Mouse (Mus musculus) liver, adult 2 months (tissue): ENCODE data around the gene Mien1.

Experiments
- CTCF ChIP-seq: fragments of 200-500 bp; IDR thresholded peaks from 2 replicates; pipeline ENCODE4 v1.5.1; 2011; ENCODE audit warnings: low read depth, low read length, control low read depth
- POLR2A ChIP-seq: fragments of 200-500 bp; IDR thresholded peaks from 2 replicates; pipeline ENCODE4 v1.6.1; 2011; ENCODE audit warnings: low read length, control low read depth; ENCODE audit not compliant: insufficient read depth; ENCODE audit errors: extremely low read depth

- TF ChIP-seq CTCF, result no peak
- TF ChIP-seq POLR2A, result no peak
These were observed 25.1 kb downstream of the Mien1 start for GRCm38 (mm10) chr11:98413731-98414130.
